Mouse (Mus musculus): ENCODE data around the gene 1600002K03Rik. TPM values are rescaled to one million over a fixed set of nuclear protein-coding genes. Genes with fewer than 3 reads are reported as not detected.

The 1600002K03Rik gene
- total and polyA plus RNA-seq, 3 experiments, result 5.9 to 6.3 (median 6.0) TPM

DNA sequence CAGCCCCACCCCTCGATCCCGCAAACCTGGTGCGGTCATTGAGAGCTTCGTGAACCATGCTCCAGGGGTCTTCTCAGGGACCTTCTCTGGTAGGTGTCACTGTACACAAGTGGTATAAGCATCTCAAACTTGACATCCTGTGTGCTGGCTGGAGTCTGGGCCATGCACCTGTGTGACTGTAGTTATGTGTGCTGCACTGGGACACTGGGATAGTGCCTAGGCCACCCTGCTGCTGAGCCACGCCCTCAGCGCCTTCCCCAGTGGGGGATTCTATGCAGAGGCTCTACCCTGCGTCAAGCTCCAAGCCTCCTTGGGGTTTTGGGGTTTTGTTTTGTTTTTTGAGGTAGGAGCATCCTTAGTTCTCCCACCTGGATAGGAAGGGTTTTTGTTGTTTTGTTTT, 18.4 kb upstream of the 1600002K03Rik start:
- no peak overlapping the region; the same call in 1 of the 2 replicates for H3K27ac ChIP-seq
- 78% methylated on average over 7 of the region's 7 CpGs for WGBS
- H3K4me3 ChIP-seq, result no peak overlapping the region
- TF ChIP-seq EP300 (IDR thresholded peaks at IDR 0.05; ENCODE audit: insufficient read depth, low read depth, low read length) (no peak), POLR2A (IDR thresholded peaks at IDR 0.05; ENCODE audit: insufficient read depth, low read depth, low read length) (no peak), CTCF (IDR thresholded peaks at IDR 0.05) (no peak)
- intact Hi-C loops (cut with DNase I), result no loop called here
- no peak for DNase-seq
- H3K4me1 ChIP-seq (ENCODE audit: control insufficient read depth, insufficient read depth, low read length), result peaks cover 26% of the 10 kb centered on the region
- H3K9ac ChIP-seq (ENCODE audit: low read depth, low read length), result no peak overlapping the region
- no peaks in the 10 kb centered on the region for H3K27me3 ChIP-seq (ENCODE audit: control insufficient read depth, insufficient read depth, low read length)
- H3K79me2 ChIP-seq (replicated peaks; ENCODE audit: control insufficient read depth, insufficient read depth, low read length), result peaks cover 2% of the 10 kb centered on the region; the same call in 1 of the 2 replicates
- peaks cover 34% of the 10 kb centered on the region for H3K36me3 ChIP-seq (ENCODE audit: control insufficient read depth, insufficient read depth, low read length)

DNA sequence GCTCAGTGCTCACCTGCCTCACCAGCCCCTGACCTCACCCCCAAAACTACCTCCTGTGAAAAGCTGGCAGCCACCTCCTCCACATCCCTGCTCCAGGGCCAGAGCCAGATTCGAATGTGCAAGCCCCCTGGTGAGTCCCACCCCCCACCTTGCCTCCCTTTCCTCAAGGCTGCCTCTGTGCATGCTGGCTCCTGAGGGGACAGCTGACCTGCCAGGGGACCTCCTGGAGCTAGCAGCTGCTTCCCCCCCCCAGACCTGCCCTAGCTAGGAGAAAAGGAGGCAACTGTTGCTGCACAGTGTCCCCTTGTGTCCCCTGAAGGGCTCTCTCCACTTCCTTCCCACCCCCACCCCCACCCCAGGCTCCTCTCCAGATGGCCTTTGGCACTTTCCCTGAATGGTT, 17.5 kb upstream of the 1600002K03Rik start:
- TF ChIP-seq POLR2A (IDR thresholded peaks at IDR 0.05; ENCODE audit: insufficient read depth, low read depth, low read length), result no peak
- TF ChIP-seq EP300 (IDR thresholded peaks at IDR 0.05; ENCODE audit: insufficient read depth, low read depth, low read length), result no peak
- no peak for TF ChIP-seq CTCF (IDR thresholded peaks at IDR 0.05)
- H3K79me2 ChIP-seq (replicated peaks; ENCODE audit: control insufficient read depth, insufficient read depth, low read length), result peaks cover 2% of the 10 kb centered on the region; the same call in 1 of the 2 replicates
- H3K27me3 ChIP-seq (ENCODE audit: control insufficient read depth, insufficient read depth, low read length), result no peaks in the 10 kb centered on the region
- DNase-seq, result no peak
- 33% methylated on average over 1 of the region's 1 CpGs for WGBS
- peak overlapping the region; percentile 15; the same call in 1 of the 2 replicates for H3K9ac ChIP-seq (ENCODE audit: low read depth, low read length)
- intact Hi-C loops (cut with DNase I), result no loop called here
- H3K4me1 ChIP-seq (ENCODE audit: control insufficient read depth, insufficient read depth, low read length), result peaks cover 29% of the 10 kb centered on the region
- H3K27ac ChIP-seq, result peak overlapping the region; percentile 95; the same call in 1 of the 2 replicates
- peaks cover 34% of the 10 kb centered on the region for H3K36me3 ChIP-seq (ENCODE audit: control insufficient read depth, insufficient read depth, low read length)
- H3K4me3 ChIP-seq, result no peak overlapping the region

- peak; percentile 42 to 58 for DNase-seq
- intact Hi-C loops (cut with DNase I), result no loop called here
- peaks cover 34% of the 10 kb centered on the region for H3K36me3 ChIP-seq (ENCODE audit: control insufficient read depth, insufficient read depth, low read length)
- peaks cover 35% of the 10 kb centered on the region for H3K4me1 ChIP-seq (ENCODE audit: control insufficient read depth, insufficient read depth, low read length)
- peak overlapping the region; percentile 95 for H3K27ac ChIP-seq
- 0 out of 2 replicates have a peak overlapping the region, but pooled peaks have one; percentile 10 for H3K9ac ChIP-seq (ENCODE audit: low read depth, low read length)
- WGBS, result 54% methylated on average over 29 of the region's 29 CpGs
- H3K4me3 ChIP-seq, result peak overlapping the region; percentile 37
- no peaks in the 10 kb centered on the region for H3K27me3 ChIP-seq (ENCODE audit: control insufficient read depth, insufficient read depth, low read length)
- peaks cover under 1% of the 10 kb centered on the region; the same call in 1 of the 2 replicates for H3K79me2 ChIP-seq (replicated peaks; ENCODE audit: control insufficient read depth, insufficient read depth, low read length)
- no peak for TF ChIP-seq CTCF (IDR thresholded peaks at IDR 0.05)
- TF ChIP-seq POLR2A (IDR thresholded peaks at IDR 0.05; ENCODE audit: insufficient read depth, low read depth, low read length), result no peak
- TF ChIP-seq EP300 (IDR thresholded peaks at IDR 0.05; ENCODE audit: insufficient read depth, low read depth, low read length), result no peak
These were observed 16.6 kb upstream of the 1600002K03Rik start for GRCm38 (mm10) chr10:80156002-80156751.

DNA sequence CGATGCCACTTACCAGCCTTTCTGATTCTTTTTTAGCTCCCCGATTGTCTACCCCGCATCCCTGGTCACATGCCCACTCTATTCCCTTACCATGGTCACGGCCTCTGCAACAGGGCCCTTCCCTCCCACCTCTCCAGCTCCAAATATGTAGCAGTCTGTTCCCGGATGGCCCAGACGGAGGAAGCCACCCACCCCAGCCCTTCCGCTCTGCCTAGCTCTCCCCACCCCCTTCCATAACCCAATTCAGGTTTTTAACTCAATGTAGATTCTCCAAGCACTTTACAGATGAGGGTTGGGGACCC, 16.0 kb upstream of the 1600002K03Rik start:
- H3K79me2 ChIP-seq (replicated peaks; ENCODE audit: control insufficient read depth, insufficient read depth, low read length), result no peaks in the 10 kb centered on the region
- intact Hi-C loops (cut with DNase I), result no loop called here
- H3K27me3 ChIP-seq (ENCODE audit: control insufficient read depth, insufficient read depth, low read length), result no peaks in the 10 kb centered on the region
- H3K4me3 ChIP-seq, result peak overlapping the region; percentile 37
- 19% methylated on average over 7 of the region's 7 CpGs for WGBS
- peaks cover 38% of the 10 kb centered on the region for H3K4me1 ChIP-seq (ENCODE audit: control insufficient read depth, insufficient read depth, low read length)
- peaks cover 34% of the 10 kb centered on the region for H3K36me3 ChIP-seq (ENCODE audit: control insufficient read depth, insufficient read depth, low read length)
- DNase-seq, result peak; percentile 64 to 67
- 0 out of 2 replicates have a peak overlapping the region, but pooled peaks have one; percentile 10 for H3K9ac ChIP-seq (ENCODE audit: low read depth, low read length)
- peak overlapping the region; percentile 95 for H3K27ac ChIP-seq
- TF ChIP-seq EP300 (IDR thresholded peaks at IDR 0.05; ENCODE audit: insufficient read depth, low read depth, low read length) (0 out of 2 replicates have a peak, but pooled peaks have one; percentile 40), CTCF (IDR thresholded peaks at IDR 0.05) (no peak), POLR2A (IDR thresholded peaks at IDR 0.05; ENCODE audit: insufficient read depth, low read depth, low read length) (no peak)

DNA sequence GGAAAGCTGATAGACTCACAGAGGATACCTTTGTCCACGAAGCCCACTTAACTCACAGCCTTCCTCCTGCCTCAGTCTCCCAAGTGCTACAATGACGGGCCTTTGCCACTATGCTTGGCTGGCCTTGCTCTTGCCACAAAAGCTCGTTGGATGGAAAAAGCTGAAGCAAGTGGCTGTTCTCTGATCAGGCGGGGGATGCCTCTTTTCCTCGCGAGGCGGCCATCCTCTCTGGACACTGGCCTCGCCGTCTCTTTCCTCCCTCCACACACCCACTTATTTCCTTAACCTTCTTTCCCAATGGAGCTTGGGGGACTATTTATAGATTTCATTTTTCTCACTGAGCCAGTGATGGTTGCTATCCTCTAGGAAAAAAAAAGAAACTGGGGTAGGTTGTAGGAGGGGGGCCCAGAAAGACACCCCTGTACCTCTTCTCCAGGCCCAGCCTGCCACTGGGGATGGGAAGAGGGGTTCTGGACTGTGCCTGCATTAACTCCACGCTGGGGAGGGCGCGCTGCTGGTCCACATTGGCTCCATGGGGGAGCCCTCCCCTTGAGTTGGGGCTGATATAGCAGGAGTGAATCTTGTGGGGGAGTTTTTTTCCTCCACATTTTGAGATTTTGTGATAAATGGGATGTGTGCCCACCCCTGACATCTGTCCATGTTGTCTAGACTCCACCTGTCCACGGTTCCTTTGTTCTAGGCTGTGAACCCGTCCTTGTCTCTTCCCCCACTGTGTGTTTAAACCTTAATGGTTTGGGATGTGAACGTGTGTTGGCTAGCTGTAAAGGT, 15.4 kb upstream of the 1600002K03Rik start:
- intact Hi-C loops (cut with DNase I), result no loop called here
- Histone ChIP-seq H3K27me3 (ENCODE audit: control insufficient read depth, insufficient read depth, low read length) (no peaks in the 10 kb centered on the region), H3K27ac (peak overlapping the region; percentile 95), H3K36me3 (ENCODE audit: control insufficient read depth, insufficient read depth, low read length) (peaks cover 31% of the 10 kb centered on the region), H3K4me1 (ENCODE audit: control insufficient read depth, insufficient read depth, low read length) (peaks cover 37% of the 10 kb centered on the region), H3K79me2 (replicated peaks; ENCODE audit: control insufficient read depth, insufficient read depth, low read length) (no peaks in the 10 kb centered on the region), H3K4me3 (peak overlapping the region; percentile 10; the same call in 1 of the 2 replicates), H3K9ac (ENCODE audit: low read depth, low read length) (0 out of 2 replicates have a peak overlapping the region, but pooled peaks have one; percentile 32)
- WGBS, result 41% methylated on average over 15 of the region's 15 CpGs
- TF ChIP-seq EP300 (IDR thresholded peaks at IDR 0.05; ENCODE audit: insufficient read depth, low read depth, low read length) (no peak), POLR2A (IDR thresholded peaks at IDR 0.05; ENCODE audit: insufficient read depth, low read depth, low read length) (no peak; the same call in 1 of the 2 replicates), CTCF (IDR thresholded peaks at IDR 0.05) (no peak)
- peak in 1 of 2 experiments; percentile 53 for DNase-seq
